Mouse (Mus musculus) urinary bladder, postnatal 4 days (tissue): Measurements from ENCODE around the gene Wdsub1.
"Not testable (repeated sequence)": the region's sequence is repeated elsewhere in the genome, so short reads cannot be mapped to it uniquely, and the experiment has no call there.

Experiments used
- DNase-seq, 2 experiments: peaks; one replicate each; pipeline ENCODE4 v3.0.0; 2021 to 2022; ENCODE audit warnings: low spot score in 2 of 2

Wdsub1 gene

DNA sequence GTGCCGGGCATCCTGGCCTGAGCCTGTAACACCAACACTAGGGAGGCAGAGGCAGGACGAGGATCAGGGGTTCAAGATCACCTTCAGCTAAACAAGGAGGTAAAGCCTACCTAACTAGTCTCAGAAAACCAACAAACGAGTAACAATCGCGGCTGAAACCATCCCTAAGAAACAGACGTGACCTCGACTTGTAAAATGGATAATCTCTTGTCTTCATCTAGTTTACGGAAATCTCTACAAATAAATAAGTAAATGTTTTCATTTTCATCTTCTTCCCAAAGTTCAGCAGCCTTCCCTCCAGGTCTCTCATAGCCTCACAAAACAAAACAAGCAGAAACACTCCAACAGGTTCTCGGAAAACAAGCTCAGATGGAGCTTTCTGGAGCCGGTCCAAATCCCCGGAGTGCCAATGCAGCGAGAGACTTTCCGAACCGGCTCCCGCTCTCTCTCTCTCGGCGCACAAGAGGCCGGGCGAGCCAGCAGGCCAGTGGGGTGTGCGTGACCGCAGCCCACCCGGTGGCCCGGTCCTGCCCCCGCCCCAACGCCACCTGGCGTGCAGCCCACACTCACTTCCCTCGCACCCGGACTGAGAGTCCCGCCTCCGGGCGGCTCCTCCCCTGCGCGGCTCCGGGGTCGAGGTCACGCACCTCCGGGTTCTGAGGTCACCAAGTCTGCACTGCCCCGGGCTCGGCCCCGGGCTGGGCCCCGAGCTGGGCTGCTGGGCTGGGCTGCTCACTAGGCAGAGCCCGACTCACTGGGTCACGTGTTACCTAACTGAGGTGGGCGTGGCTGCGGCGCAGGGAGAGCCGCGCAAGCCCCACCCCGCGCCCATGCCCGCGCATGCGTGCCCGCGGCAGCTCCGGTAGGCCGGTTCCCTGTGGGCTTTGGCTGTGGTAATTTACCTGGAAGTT, at the start of gene Wdsub1:
TSS of gene Wdsub1 (minus strand) at position 761 of the 911 bp plus-strand sequence.
- peak; percentile 89 to 94 for DNase-seq

DNA sequence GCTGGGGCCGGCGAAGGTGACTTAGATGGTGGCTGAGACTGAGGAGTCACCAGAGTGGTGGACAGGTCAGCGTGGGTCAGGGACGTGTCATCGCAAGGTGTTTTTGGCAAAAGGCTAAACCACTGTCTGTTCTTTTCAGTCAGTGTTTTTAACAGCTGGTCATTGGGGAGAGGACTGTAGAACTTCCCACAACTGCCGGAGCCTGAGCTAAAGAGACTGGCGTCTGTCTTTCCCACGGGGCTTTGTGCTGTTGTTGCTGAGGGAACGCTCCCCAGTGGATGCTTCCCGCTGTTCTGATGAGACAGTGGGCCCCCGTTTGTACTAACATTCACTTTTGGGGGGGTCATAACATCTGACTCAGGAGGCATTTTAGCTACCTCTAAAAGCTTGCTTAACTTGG, 31.2 kb upstream of the Wdsub1 start:
- DNase-seq = no peak

DNA sequence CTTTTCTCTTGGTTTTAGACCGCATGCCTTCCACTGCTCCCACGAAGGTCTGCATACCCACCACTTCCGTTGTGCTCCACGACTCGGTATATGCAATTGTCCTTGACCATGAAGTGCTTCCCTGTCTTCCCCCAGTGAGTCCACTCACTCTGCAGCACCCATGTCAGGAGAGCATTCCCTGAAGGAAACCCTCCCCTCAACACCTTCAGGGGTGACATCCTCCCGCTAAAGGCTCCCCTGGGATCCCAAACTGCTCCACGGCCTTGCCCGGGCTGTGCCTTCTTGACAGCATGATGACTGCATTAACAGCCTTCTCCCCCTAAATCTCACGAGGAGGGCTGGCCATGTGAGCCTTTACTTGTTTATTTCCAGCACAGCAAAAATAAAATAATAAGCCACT, 25.7 kb upstream of the Wdsub1 start:
- DNase-seq = no peak

DNA sequence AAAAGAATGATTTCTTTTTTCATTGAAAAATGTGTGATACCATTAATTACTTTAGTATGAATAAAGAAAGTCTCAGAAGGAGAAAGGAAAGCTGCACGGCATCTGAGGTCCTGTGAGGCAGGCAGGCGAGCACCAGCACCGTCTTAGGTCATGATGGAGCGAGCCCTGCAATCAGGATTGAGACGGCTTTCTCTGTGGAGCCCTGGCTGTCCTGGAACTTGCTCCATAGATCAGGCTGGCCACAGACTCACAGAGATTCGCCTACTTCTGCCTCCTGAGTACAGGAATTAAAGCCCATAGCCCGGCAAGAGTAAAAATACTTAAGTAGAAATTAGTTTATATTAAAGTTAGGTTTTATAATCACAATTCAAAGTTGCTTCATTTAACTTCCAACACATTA, 21.6 kb upstream of the Wdsub1 start:
- DNase-seq = no peak

DNA sequence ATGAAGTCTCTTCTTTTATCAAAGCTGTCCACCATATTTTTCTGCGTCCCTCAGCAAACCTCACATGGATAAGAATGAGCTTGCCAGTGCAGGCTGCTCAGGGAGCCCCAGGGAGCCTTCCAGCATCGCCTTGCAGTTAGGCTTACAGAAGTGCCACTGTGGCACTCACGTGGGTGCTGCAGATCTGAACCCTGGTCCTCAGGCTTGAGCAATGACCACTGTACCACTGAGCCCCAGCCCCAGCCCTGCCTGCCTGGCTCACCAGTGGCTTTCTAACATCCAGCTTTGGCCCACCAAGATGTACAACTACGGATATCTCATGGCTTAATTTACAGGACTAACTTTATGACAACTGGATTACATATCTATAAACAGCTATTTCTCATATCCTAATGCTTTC, 16.3 kb upstream of the Wdsub1 start:
- no peak for DNase-seq

DNA sequence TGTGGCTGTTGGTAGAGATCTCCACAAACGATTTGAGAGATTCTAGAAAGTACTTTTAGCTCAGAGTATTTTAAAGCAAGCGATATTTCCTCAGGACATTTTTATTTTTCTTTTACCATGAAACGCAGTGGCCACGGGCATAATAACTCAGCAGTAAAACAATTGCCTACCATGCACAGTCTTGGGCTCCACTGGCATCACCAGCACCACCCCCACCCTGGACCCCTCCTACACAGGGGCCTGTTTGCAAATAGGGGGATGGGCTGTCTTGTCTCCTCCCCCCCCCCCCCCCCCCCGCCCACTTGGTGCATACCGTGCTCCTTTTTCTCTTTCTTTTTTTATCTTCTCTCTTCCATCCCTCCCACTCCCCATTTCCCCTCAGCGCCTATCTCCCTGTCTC, 15.7 kb upstream of the Wdsub1 start:
- DNase-seq = no peak

DNA sequence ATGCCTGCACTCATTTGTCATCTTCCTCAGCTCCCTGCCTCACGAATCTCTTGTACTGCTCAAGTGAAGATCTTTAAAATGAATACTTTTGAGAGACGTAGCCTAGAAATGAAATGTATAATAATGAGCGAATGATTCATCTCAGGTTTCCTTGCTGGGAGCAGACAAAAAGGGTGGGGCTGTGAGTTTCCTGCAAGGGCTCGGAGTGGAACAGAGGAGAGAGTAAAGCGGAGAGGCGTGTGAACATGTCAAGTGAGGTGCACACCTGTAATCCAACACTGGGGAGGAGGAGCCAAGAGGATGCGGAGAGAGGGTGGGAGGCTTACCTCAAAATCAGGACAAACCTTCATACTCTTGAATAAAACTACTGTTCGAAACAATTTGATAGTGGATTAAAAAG, 14.4 kb upstream of the Wdsub1 start:
- no peak for DNase-seq

DNA sequence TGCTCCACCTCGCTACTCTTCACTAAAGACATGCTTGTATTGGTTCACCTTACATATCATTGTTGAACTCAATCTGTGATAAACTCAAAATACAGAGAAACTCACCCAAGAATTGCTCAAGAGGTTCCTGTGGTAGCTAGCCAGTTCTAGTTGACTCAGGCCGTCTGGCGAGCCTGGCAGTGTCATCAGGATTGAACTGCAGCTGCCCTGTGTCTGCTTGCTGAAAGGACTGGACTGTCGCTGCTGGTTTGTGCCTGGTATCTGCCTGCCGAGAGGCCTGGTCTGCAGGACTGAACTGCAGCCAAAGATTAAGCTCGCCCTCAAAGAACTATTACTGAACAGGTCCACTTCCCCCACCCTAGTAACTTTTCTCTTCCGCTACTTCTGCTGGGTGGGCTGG, 14.0 kb upstream of the Wdsub1 start:
- no peak for DNase-seq

DNA sequence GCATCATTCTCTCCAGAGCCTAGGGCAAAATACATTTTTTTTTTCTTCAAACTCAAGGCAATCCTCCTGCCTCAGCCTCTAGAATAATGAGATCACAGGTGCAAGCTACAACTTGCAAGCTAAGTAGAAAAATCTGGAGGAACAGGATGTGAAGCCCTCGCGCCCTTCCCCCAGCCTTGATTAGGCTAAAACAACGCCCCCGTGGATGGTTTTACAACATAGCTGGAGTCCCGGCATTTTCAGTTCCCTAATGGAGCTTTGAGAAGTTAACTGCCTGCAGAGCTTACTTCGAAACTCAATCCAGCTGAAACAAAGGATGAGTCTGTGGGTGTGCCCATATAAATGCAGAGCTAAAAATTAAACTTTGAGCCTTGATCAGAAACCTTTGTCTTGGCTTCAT, 7.3 kb upstream of the Wdsub1 start:
- no peak for DNase-seq

DNA sequence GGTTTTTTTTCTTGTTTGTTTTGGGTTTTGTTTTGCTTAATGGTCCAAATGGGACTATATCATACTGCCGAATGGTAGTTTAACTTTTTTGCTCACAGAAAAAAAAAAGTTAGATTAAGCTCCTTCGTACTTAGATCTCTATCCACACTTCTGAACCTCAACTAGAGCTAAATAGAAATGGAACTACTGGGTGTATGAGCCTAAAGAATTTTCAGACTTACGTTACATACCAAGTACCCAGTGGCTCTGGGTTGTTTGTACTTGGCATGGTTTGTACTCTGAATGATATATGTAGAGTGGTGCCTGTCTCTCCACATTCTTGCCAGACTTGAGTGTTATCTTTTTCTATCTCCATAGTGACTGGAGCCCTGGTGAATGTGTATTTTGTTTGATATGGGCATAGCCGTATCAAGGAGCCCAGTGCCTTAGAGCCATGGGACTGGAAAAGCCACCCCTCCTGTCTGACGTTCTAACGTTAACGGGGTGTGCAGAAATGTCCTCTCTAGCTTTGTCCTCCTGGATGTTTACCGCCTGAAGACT, 421 bp upstream of the Wdsub1 start:
- DNase-seq = no peak

DNA sequence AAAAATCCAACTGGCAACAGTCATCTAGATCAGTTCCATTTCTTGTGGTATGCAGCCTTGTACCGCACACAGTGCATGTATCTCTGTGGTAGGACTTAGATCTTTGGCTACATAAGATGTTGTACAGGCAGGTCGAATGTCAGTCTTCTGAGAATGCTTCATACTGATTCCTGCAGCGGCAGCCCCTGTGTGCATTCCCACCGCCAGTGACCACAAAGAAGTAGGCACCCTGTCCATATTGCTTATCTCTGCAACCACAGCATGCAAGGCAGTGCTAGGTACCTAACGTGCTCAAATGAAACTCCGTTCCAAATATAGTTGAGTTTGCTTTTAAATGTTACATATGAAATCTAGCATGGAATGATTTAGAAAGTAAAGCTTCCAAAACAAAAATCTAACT, 987 bp downstream of the Wdsub1 start:
- no peak for DNase-seq

DNA sequence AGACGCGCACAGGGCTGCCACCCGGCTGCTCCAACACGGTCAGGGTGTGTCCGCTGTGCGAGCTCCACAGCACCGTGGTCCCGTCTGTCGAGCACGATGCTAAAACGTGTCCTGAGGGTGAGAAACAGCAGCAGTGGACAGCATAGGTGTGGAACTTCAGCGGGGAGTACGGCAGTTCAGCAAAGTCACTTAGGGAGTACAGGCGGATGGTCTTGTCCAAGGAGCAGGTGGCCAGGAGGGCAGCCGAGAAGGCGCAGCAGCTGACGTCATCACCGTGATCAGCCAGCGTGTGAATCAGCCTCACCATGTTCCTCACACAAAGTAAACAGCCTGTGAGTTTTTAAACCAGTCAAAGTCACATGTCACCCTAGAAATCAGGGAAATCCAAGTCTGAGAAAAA, 4.2 kb downstream of the Wdsub1 start:
- DNase-seq = no peak

DNA sequence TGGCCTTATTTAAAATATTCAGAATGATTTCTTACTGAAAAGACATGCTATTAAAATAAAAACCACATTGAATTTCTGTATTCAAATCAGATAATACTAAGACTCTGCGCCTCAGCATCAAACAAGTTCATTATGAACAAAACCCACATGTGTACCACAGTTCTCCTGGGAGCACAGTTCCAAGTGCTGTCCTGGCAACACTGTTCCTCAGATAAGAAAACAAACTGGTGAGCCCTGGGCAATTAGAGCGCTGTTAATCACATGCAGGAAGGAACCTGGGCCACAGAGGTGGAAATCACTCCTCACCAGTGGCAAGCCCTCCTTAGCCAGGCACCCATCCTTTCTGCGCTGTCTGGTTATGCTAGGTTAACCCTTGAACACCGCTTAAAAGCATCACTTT, 5.1 kb downstream of the Wdsub1 start:
- no peak for DNase-seq

DNA sequence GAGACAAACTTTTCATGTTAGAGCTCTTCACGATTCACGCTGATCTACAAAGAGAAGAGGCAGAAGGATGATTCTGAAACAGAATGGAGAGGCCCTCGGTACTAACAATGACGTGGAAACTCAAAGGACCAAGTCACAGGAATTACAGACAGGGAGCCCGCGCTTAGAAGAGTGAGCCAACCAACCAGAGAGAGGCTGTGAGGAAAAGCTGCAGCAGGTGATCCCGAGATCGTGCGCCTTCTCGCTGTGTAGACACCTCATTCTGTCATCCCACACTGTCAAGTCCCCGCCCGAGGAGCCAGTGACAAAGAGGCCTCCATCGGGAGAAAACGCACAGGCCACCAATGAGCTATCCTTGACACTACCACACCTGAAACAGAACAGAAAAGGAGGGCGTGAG, 5.9 kb downstream of the Wdsub1 start:
- no peak for DNase-seq

DNA sequence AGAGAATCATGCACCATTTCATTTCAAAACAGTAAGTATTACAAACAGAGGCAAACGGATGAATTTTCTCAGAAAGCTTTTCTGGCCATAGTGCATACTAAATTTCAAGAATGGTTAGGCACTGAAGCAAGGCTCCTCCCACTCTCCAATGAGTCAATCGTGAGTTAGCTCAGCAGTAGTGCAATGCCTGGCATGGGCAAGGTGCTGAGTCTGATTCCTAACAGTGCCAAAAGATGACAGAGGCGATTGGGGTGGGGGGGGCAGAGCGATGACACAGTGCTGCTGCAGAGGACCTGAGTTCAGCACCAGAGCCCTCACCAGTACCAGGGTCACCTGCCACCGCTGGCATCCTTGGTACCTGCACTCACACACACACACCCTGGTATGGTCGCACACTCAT, 11.9 kb downstream of the Wdsub1 start:
- DNase-seq = no peak

DNA sequence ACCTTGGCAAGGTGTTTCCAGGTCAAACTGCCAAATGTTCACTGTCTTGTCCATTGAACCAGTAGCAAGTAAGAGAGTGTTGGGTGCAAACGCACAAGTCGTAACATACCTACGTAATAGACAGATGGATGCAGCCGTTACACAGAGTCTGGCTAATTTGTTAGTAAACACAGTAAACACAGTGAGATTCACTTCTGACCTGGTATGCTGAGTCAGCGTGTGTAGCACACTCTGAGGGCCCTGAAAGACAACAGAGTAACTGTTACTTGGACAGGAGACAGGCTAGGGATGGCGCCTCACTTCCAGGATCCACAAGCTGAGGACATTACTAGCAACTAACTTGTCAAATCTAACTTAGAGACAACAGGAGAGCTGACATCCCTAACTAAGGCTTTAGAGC, 19.8 kb downstream of the Wdsub1 start:
- no peak for DNase-seq

DNA sequence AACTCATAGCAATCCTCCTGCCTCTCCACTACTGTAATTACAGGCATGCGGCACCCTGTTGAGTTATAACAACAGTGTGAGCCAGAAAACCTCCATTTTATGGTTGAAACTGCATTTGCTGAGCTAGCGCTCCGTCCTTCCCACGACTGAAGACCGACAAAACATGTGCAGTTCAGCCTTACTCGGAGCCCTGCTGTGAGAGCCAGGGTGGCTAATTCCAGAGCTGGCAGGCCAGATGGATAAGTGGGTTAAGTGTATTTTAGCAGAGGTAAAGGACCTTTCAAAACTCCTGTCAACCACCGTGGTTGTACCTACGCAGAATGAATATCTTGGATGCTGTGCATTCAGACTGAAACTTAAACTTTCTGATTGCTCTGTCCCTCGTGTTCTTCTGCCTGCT, 28.0 kb downstream of the Wdsub1 start:
- DNase-seq = no peak

DNA sequence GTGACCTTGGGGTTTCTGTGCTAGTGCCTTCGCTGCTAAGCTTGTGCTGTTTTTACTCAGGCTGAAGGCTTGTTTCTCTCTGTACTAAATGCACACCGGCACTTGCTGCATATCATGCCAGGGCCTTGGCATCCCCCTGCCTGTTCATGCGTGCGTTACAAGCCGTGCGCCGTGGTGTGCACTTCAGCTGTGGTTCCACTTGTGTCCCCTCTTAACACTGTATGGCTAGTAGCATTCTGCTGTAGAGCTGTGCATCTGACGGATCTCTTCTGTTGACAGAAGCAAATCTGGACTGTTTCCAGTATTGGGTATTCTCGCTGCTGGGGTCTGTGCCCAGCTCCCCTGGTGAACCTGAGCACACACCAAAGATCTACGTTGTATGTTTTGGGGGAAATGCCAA, 28.8 kb downstream of the Wdsub1 start:
- DNase-seq = no peak

DNA sequence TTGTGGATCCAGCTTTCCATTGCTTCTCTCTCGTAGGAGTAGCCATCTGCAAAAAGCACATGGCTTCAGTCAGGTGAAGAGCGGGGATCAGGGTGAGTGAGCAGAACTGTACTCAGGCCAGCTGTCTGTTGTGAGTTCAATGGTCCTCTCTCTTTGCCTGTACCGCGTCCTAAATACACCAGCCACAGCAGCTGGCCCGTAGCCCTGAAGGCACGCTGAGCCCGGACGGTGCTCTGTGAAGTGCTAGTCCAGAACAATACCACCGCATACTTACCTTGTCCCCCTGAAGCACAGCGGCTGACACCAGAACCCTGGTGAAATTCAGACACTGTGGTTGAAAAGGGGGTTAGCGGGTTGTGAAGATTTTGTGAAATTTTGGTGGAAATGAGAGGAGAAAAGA, 29.5 kb downstream of the Wdsub1 start:
- no peak for DNase-seq

DNA sequence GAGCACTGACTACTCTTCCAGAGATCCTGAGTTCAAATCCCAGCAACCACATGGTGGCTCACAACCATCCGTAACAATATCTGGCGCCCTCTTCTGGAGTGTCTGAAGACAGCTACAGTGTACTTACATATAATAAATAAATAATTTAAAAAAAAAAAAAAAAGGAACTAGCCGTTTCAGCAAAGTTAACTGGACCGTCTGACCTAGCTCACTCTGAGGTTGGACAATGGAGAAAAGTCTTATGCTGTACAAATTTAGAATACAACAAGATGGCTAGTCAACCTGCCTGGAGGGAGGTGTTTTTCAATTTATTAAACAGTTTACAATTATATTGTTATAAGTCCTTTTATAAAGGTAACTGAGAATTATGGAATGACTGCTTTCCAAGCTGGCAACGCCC, 30.5 kb downstream of the Wdsub1 start:
- DNase-seq = not testable (repeated sequence)

DNA sequence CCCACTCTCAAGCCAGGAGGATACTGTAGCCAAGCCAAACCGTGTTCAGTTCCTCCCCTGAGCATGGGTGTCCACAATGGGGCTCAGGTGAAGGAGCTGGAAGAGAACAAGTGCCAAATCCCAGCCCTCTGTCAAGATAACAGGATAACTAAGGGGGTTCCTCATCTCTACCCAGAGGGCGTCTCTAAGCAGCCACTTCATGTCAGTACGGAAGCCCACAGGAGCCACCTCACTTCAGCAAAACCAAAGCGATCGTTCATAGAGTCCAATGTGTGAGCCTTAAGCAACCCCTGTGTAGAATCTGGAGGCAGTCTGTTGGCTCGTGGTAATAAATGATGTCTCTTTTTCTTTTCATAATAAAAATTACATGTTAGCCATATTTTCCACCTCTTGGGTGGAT, 38.5 kb downstream of the Wdsub1 start:
- no peak for DNase-seq

DNA sequence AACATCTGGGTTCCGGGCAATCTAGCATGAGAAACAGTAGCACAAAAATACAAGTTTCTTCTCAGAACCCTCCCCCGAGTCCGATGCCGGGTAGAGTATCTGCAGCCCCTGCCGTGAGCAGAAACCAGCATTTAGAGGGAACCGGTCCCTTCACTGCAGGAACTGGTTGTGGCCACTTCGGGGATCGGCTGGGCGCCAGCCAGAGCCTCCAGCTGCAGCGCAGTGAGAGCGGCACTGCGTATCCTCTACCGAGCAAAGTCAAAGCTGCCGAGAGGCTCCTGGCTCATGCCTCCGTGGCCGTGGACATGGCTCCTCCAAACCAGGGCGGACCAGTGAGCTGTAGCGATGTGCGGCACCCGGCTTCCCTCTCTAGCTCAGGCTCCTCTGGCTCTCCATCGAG, 39.2 kb downstream of the Wdsub1 start:
- no peak for DNase-seq

DNA sequence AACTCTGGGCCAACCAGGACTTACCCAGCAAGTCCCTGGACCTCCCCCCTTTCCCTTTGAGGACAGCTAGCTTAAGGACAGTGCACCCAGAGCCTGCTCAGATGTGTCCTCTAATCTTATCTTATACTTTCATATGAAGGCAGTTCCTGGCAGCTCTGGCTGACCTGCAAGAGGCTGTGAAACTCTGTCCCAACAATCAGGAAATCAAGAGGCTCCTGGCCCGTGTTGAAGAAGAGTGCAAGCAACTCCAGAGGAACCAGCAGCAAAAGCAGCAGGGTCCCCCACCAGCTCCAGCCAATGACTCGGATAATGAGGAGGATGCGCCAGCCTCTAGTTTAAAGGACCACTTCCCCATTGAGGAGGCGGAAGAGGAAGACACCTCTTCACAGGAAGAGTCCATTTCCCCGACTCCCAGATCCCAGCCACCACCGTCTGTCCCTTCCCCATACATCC, 39.8 kb downstream of the Wdsub1 start:
- DNase-seq = no peak

DNA sequence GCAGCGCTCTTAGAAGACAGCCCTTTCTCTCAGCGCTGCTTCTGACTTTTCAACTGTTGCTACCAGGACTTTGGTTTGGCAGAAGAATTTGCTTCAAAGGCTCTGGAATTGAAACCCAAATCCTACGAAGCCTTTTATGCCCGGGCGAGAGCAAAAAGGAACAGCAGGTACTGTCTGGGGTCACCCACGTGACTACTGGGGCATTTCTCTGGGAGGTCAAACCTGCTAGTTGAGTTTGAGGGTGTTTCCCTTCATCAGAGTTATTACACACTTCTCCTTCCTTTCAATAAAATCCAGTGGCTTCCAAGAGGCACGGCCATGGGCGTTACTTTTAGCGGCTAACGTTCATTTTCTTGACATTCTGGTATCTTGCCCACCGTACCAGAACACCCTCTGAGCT, 40.4 kb downstream of the Wdsub1 start:
- no peak for DNase-seq
